Mouse (Mus musculus): ENCODE results near the gene Lss.

Gene Lss

GRCm38 (mm10) chr10:76569996-76570685 is 38.8 kb downstream of the Lss start:
- DNase-seq (ENCODE audit: low read depth): no peak

DNA sequence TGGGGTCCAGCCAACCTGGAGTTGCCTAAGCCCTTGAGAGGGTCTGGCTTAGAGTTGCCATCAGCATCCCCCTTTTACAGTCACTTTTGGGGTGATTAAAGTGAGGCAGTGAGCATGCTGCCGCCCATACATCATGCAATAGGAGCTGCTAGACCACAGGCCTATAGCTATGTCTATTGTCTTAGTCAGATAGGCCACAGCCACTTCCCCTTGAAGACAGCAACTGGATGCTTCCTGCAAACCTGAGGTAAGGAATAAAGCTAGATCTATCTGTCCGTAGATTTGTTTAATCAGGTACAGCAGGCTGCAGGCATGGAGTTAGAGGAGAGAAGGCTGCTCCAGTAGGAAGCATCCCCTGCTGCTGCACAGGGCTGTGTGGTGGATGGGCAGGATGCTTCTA is 39.7 kb downstream of the Lss start:
- no peak for DNase-seq (ENCODE audit: low read depth)

DNA sequence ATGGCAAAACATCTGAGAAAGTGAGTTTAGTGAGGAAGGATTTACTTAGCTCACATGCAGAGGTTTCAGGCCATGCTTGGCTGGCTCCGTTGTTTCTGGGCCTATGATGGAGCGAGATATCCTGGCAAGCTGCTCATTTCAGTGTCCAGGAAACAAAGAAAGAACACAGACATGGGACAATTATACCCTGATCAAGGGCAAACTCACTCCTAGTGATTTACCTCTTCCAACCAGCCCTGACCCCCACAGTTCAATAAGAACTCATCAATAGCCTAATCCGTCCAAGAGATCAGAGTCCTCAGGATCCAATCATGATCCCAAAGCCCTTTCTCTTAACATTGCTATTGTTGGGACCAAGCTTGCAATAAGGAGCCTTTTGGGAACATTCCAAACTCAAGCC is 40.8 kb downstream of the Lss start:
- DNase-seq (ENCODE audit: low read depth): no peak

GRCm38 (mm10) chr10:76575374-76575773 is 44.0 kb downstream of the Lss start, which contains the start of gene Ftcd:
Gene Ftcd (plus strand): TSS chr10:76575648.
- no peak for DNase-seq (ENCODE audit: low read depth)

- DNase-seq (ENCODE audit: low read depth): no peak
Observed at GRCm38 (mm10) chr10:76576920-76577319, 45.5 kb downstream of the Lss start.

DNA sequence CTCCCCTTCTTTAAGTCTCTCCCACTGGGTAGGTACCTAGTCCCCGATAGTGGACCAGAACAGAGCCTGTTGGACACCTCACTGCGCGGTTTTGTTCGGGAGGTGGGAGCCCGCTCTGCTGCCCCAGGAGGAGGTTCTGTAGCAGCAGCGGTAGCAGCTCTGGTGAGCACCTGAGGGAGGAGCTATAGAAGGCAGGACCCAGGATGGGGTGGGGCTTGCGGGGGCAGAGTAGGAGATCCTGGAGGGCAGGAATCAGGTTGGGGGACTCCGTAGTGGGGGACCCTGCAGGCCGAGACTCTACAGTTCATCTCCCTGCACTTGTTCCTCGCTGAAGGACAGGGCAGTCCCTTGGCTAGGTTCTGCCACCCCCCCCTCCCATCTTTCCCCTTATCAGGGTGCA is 52.8 kb downstream of the Lss start:
- DNase-seq (ENCODE audit: low read depth): no peak

DNA sequence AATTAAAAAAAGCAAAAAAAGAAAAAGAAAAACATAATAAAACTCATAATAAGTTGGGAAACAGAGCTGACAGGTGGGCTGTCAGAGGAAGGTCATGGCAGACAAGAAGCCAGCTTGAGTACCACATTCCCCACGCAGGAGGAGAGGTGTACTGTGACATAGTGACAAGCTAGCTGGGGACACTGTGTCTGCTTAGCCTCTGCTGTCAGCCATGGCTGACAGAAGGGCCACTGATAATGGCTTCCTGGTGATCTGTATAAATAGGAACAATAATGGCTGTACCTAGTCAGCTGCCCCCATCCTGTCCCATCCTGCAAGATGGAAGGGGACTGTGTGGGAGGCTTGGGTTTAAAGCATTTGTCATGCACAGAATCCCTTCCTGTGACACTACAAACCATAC is 54.8 kb downstream of the Lss start:
- DNase-seq (ENCODE audit: low read depth): no peak

GRCm38 (mm10) chr10:76590197-76590596 is 58.8 kb downstream of the Lss start:
- no peak for DNase-seq (ENCODE audit: low read depth)

- no peak for DNase-seq (ENCODE audit: low read depth)
Observed at GRCm38 (mm10) chr10:76596338-76596737, 65.0 kb downstream of the Lss start.

DNA sequence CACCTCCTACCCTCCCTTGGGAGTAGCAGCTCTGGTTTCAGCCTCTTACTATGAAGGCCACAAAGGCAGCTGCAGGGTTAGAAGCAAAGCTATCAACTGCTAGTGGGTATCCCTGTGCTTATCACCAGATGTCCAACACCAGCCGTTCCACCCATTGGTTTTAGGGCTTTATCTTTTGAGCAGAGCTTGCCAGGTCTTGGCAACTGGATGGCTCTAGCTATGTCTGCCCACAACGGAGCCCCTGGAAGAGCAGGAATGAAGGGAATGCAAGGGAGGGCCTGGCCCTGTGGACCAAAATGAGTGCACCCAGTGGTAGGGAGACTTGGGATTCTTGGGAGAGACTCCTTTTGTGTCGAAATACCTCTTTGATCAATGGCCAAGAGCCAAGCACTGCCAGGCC is 71.3 kb downstream of the Lss start:
- DNase-seq (ENCODE audit: low read depth): no peak

Data from c-Kit-positive CD71-positive TER-119-negative erythroid progenitor cells, embryonic 14.5 days (primary cell).